Comparison of ENCODE assay signal across 12 mouse cellular contexts in genomic region chr2:102377370-102377769, GRCm38 (mm10).
"Had no signal": no experiment of that assay in that cellular context is flagged by ENCODE, and none has a peak within 500 bp of the region (broad histone marks: within the 10 kb centered on the region; RNA-seq: fewer than 3 reads in every experiment).

No protein-coding gene starts in this region.

- DNase-seq: gastrocnemius, postnatal 14 days; gastrocnemius, postnatal 36 days; heart, adult 18-20 months; heart, postnatal 10 days; kidney, adult 11 months; kidney, adult 2 months; kidney, adult 9 months; kidney, postnatal 14 days; kidney, postnatal 36 days; liver had no signal

- ATAC-seq: hindbrain, postnatal 0 days; intestine, embryonic 16.5 days had no signal
